Mouse (Mus musculus) ovary, postnatal 14 days (tissue): ENCODE measurements around the gene Lhx5.
A peak's percentile ranks its signal among the peaks of the same experiment; 100 is the strongest.

Experiments used
- DNase-seq: peaks from one replicate; pipeline ENCODE4 v3.0.0; 2022; ENCODE audit warnings: low spot score

Lhx5 gene

GRCm38 (mm10) chr5:120432486-120433015, 1.1 kb downstream of the Lhx5 start:
- DNase-seq: no peak

- DNase-seq: no peak
Measured at GRCm38 (mm10) chr5:120433135-120433760, 1.7 kb downstream of the Lhx5 start.

- no peak for DNase-seq
Measured at GRCm38 (mm10) chr5:120434231-120434735, 2.8 kb downstream of the Lhx5 start.

GRCm38 (mm10) chr5:120435006-120435681, 3.6 kb downstream of the Lhx5 start:
- no peak for DNase-seq

GRCm38 (mm10) chr5:120435731-120436501, 4.4 kb downstream of the Lhx5 start:
- DNase-seq: no peak

GRCm38 (mm10) chr5:120436885-120437495, 5.5 kb downstream of the Lhx5 start:
- DNase-seq: no peak

GRCm38 (mm10) chr5:120437539-120437938, 6.0 kb downstream of the Lhx5 start:
- no peak for DNase-seq

- DNase-seq: no peak
Measured at GRCm38 (mm10) chr5:120437986-120438385, 6.5 kb downstream of the Lhx5 start.

- no peak for DNase-seq
Measured at GRCm38 (mm10) chr5:120438469-120438868, 7.0 kb downstream of the Lhx5 start.

- DNase-seq: no peak
Measured at GRCm38 (mm10) chr5:120438991-120439710, 7.7 kb downstream of the Lhx5 start.

GRCm38 (mm10) chr5:120439887-120440670, 8.6 kb downstream of the Lhx5 start:
- DNase-seq: no peak

GRCm38 (mm10) chr5:120440733-120441132, 9.2 kb downstream of the Lhx5 start:
- peak; percentile 88 for DNase-seq

GRCm38 (mm10) chr5:120447305-120447704, 15.8 kb downstream of the Lhx5 start:
- no peak for DNase-seq

GRCm38 (mm10) chr5:120454756-120455337, 23.3 kb downstream of the Lhx5 start:
- no peak for DNase-seq

- DNase-seq: no peak
Measured at GRCm38 (mm10) chr5:120456253-120456652, 24.8 kb downstream of the Lhx5 start.

GRCm38 (mm10) chr5:120456841-120457554, 25.5 kb downstream of the Lhx5 start:
- DNase-seq: no peak

GRCm38 (mm10) chr5:120457628-120458027, 26.1 kb downstream of the Lhx5 start:
- DNase-seq: peak; percentile 62

GRCm38 (mm10) chr5:120459133-120459532, 27.6 kb downstream of the Lhx5 start:
- DNase-seq: no peak

- no peak for DNase-seq
Measured at GRCm38 (mm10) chr5:120461902-120462301, 30.4 kb downstream of the Lhx5 start.

- DNase-seq: no peak
Measured at GRCm38 (mm10) chr5:120464321-120464720, 32.8 kb downstream of the Lhx5 start.
